In the genomic region with DNA sequence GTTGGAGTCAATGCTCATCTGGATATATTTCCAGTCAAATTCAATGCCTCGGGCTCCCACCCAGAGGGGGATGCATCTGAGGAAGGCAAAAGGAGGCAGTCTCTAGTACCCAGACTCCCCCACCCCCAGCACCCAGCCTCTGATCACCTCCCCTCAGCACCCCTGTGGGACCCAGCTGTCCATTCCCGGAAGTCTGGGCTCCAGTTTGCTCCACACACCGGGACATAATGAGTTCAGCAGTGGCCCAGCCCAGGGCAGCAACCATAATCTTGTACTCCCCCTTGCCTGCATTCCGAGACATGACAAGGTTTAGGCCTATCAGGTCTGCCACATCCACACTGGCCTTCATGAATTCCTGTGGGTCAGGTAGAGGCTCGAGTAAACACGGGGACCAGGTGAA, we compare ENCODE assay signal across 1 mouse cellular context.
TF ChIP-seq lines count a peak whose summit lies in the region.

No protein-coding gene starts in this region.

TF ChIP-seq in MEL, 35 proteins besides CTCF, POLR2A, EP300 and RAD21 (continued from another document):
- TF ChIP-seq USF2 (IDR thresholded peaks at IDR 0.05; ENCODE audit: borderline replicate concordance in 1 of 2, insufficient read depth in 1 of 2, low read depth in 1 of 2, low read length in 2 of 2) (no peak), MEF2A (IDR thresholded peaks at IDR 0.05; ENCODE audit: extremely low read depth, insufficient replicate concordance, low read depth, low read length, poor library complexity, severe bottlenecking) (no peak), KAT2A (conservative IDR thresholded peaks at IDR 0.05; ENCODE audit: low read depth, low read length) (no peak), ZC3H11A (IDR thresholded peaks at IDR 0.05; ENCODE audit: low read depth, low read length) (no peak), NELFE (IDR thresholded peaks at IDR 0.05; ENCODE audit: low read depth, low read length) (no peak), SIN3A (IDR thresholded peaks at IDR 0.05; ENCODE audit: low read length) (no peak), CHD2 (IDR thresholded peaks at IDR 0.05; ENCODE audit: low read length) (no peak), SMC3 (IDR thresholded peaks at IDR 0.05; ENCODE audit: low read depth, low read length) (no peak), HCFC1 (IDR thresholded peaks at IDR 0.05; ENCODE audit: low read depth, low read length) (no peak), GABPA (IDR thresholded peaks at IDR 0.05; ENCODE audit: low read depth, low read length) (no peak), MXI1 (IDR thresholded peaks at IDR 0.05; ENCODE audit: low read depth, low read length) (no peak), UBTF (IDR thresholded peaks at IDR 0.05; ENCODE audit: borderline replicate concordance, insufficient read depth, low read depth, low read length) (no peak), ZMIZ1 (IDR thresholded peaks at IDR 0.05; ENCODE audit: low read depth, low read length) (no peak), CHD1 (IDR thresholded peaks at IDR 0.05; ENCODE audit: low read depth, low read length) (no peak)
